Mouse (Mus musculus) limb, embryonic 14.5 days (tissue): ENCODE results near the gene Zfp872. TPM values are rescaled to one million over a fixed set of nuclear protein-coding genes. Genes with fewer than 3 reads are reported as not detected.

Source experiments
- ATAC-seq: fragments of 200-750 bp; cut with Nextera tagmentation; 2 replicates; pipeline ENCODE4 v1.8.0; 2017; ENCODE audit warnings: low read depth, moderate number of reproducible peaks, moderate TSS enrichment; ENCODE audit not compliant: low FRiP score
- DNase-seq: peaks from one replicate; pipeline ENCODE4 v3.0.0-alpha.2; 2015; ENCODE audit warnings: low spot score
- H3K27ac ChIP-seq: fragments of 300-500 bp; sonication (generic); replicated peaks from 2 replicates; pipeline ENCODE4 v1.5.1; 2014; ENCODE audit warnings: low read depth, mild to moderate bottlenecking, low read length, moderate library complexity, mixed read lengths
- H3K27me3 ChIP-seq: fragments of 300-500 bp; sonication (generic); 2 replicates; pipeline ENCODE4 v1.6.1; 2014; ENCODE audit warnings: low read length, mixed read lengths; ENCODE audit not compliant: control insufficient read depth, insufficient read depth
- H3K36me3 ChIP-seq: fragments of 300-500 bp; sonication (generic); 2 replicates; pipeline ENCODE4 v1.6.1; 2014; ENCODE audit warnings: mild to moderate bottlenecking, low read length, moderate library complexity, mixed read lengths; ENCODE audit not compliant: control insufficient read depth, insufficient read depth
- H3K4me1 ChIP-seq: fragments of 300-500 bp; sonication (generic); 2 replicates; pipeline ENCODE4 v1.6.1; 2014; ENCODE audit warnings: antibody characterized with exemption, low read length, mixed read lengths; ENCODE audit not compliant: control insufficient read depth, insufficient read depth
- H3K4me2 ChIP-seq: fragments of 300-500 bp; sonication (generic); replicated peaks from 2 replicates; pipeline ENCODE4 v1.6.1; 2014; ENCODE audit warnings: low read depth, mild to moderate bottlenecking, low read length, moderate library complexity; ENCODE audit not compliant: severe bottlenecking
- H3K4me3 ChIP-seq: fragments of 300-500 bp; sonication (generic); replicated peaks from 2 replicates; pipeline ENCODE4 v1.5.1; 2014; ENCODE audit warnings: low read length
- H3K9ac ChIP-seq: fragments of 300-500 bp; sonication (generic); 2 replicates; pipeline ENCODE4 v1.6.1; 2014; ENCODE audit warnings: mild to moderate bottlenecking, low read depth, low read length, moderate library complexity; ENCODE audit not compliant: severe bottlenecking
- H3K9me3 ChIP-seq: fragments of 300-500 bp; sonication (generic); 2 replicates; pipeline ENCODE4 v1.6.1; 2016; ENCODE audit warnings: low read length; ENCODE audit not compliant: control insufficient read depth
- POLR2A ChIP-seq: fragments of 200-500 bp; IDR thresholded peaks from 2 replicates; pipeline ENCODE4 v1.8.0; 2012; ENCODE audit warnings: inconsistent platforms, mild to moderate bottlenecking, moderate library complexity, borderline replicate concordance; ENCODE audit not compliant: insufficient read depth, insufficient read length; ENCODE audit errors: extremely low read depth
- WGBS: fragments of 180-500 bp; shearing (Covaris S2); extraction: QIAGEN DNeasy Blood & Tissue Kit; methylation state at CpG from one replicate; pipeline ENCODE4 v1.1.7; 2014; 5-methylcytosine and 5-hydroxymethylcytosine counted together
- polyA plus RNA-seq, 2 experiments: library from polyadenylated mRNA; depleted of rRNA in 1 of 2; stranded (reverse) in 1 of 2; unstranded in 1 of 2; fragments of >200 nt; fragmentation: Nextera tagmentation in 1 of 2; extraction: Ambion mirVana in 1 of 2; gene quantifications; 2 replicates each; pipeline versions ENCODE4 v1.2.1 to v1.2.3; 2012 to 2014

Zfp872 gene
- 0.12 and 0.14 TPM in 2 replicates for polyA plus RNA-seq (2012; rRNA removed)
- polyA plus RNA-seq (2014; fragmentation: Nextera tagmentation; extraction: Ambion mirVana): 0.33 and 0.51 TPM in 2 replicates

DNA sequence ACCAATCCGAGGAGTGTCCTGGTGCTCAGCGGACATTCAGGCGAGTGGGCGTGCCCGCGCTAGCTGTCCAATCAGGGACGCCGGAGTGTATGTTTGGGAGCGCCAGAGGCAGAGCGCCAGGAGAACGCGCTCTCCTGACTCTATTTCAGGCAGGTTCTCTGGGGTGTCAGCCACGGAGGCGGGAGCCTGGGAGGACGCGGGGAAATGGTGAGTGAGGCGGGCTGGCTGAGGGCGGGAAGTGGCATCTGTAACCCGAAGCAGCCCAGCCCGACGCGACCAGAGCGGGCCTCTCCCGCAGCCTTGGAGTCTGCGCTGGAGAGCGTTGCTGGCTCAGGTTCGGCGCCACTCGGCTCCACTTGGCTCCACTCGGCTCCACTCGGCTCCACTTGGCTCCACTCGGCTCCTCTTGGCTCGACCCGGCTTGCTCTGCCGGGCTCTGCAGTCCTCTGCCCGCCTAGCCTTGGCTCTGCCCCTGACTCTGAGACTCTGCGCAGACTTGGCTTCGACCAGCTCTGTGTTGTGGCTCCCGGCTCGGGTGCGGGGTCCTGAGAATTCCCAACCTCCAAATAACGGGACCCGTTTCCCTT lies at the start of gene Zfp872:
Gene Zfp872, plus strand, starts transcription at position 66 of the 587 bp plus-strand sequence.
- 16% methylated on average over 34 of the region's 43 CpGs for WGBS
- Histone ChIP-seq H3K4me3 (peak within 1 kb of the TSS; percentile 40), H3K27ac (no peak within 1 kb of the TSS), H3K9me3 (no peaks in the 10 kb centered on the region; the same call in 1 of the 2 replicates), H3K9ac (peak within 1 kb of the TSS; percentile 55), H3K36me3 (no peaks in the 10 kb centered on the region), H3K27me3 (no peaks in the 10 kb centered on the region), H3K4me2 (peak within 1 kb of the TSS; percentile 70), H3K4me1 (no peaks in the 10 kb centered on the region)
- peak; percentile 86 for ATAC-seq
- TF ChIP-seq POLR2A: no peak
- DNase-seq: peak; percentile 58

DNA sequence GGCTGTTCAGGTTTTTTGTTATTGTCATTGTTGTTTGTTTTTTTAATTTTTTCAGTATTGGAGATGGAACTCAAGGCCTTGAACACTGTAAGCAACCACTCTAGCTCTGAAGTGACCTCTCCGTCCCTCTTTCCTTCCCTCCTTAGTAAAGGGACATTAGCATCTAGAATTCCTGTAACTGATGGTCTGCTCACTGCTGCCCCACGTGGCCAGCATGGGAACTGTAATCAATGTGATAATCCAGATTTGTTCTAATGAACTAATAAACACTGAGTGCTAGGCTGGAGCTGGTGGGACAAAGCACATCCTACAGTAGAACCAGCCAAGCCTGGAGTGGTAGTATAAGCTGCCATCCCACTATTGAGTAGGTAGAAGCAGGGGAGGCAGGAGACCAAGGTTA lies 49.4 kb upstream of the Zfp872 start:
- DNase-seq (peak; percentile 12), ATAC-seq (no peak)
- WGBS: 31% methylated on average over 2 of the region's 2 CpGs
- H3K9me3 ChIP-seq: no peaks in the 10 kb centered on the region
- no peak for TF ChIP-seq POLR2A
- peaks cover 4% of the 10 kb centered on the region; the same call in 1 of the 2 replicates for H3K4me1 ChIP-seq
- H3K4me3 ChIP-seq: no peak overlapping the region
- H3K36me3 ChIP-seq: no peaks in the 10 kb centered on the region
- H3K4me2 ChIP-seq: no peak overlapping the region
- no peaks in the 10 kb centered on the region for H3K27me3 ChIP-seq
- H3K9ac ChIP-seq: no peak overlapping the region
- H3K27ac ChIP-seq: no peak overlapping the region

GRCm38 (mm10) chr9:22139746-22140145 lies 48.1 kb upstream of the Zfp872 start:
- Histone ChIP-seq H3K4me3 (no peak overlapping the region), H3K4me1 (peaks cover 4% of the 10 kb centered on the region; the same call in 1 of the 2 replicates), H3K27me3 (no peaks in the 10 kb centered on the region), H3K27ac (no peak overlapping the region), H3K9ac (no peak overlapping the region), H3K4me2 (no peak overlapping the region), H3K36me3 (no peaks in the 10 kb centered on the region), H3K9me3 (no peaks in the 10 kb centered on the region)
- 83% methylated on average over 5 of the region's 5 CpGs for WGBS
- TF ChIP-seq POLR2A: no peak
- ATAC-seq (no peak), DNase-seq (no peak)

DNA sequence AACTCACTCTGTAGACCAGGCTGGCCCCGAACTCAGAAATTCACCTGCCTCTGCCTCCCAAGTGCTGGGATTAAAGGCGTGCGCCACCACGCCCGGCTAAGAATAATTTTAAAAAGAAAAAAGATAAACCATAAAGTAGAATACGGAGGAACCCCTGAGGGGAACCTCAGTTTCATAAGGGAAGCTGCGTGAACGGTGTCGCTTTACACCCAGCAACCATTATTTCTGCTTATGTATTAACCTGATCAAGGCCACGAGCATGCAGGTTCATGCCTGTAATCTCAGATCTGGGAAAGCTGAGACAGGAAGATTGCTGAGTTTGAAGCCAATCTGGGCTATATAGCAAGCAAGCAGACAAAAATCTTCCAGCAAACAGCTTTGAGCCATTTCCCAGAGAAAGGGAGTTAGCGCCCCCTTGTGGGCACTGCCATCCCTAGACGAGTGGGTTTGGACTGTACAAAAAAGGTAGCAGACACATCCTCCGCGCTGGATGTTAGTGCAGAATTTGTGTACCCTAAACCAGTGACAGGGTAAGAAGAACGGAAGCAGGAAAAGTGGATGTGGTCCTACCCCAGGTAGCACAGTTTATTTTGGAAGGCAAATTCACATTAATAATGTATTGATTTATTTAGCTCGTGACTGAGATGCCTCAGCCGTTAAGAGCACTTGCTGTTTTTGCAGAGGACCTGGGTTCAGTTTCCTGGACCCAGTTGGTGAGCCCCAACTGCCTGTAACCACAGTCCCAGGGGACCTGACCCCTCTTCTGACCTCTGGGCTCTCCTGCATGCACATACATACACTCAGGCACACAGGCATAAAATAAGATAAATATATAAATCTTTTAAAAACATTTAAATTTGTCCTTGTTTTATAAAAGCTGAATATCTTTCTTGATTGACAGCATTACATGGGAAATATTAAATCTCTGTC lies 44.5 kb upstream of the Zfp872 start:
- H3K4me3 ChIP-seq: no peak overlapping the region
- no peaks in the 10 kb centered on the region for H3K27me3 ChIP-seq
- no peak overlapping the region for H3K4me2 ChIP-seq
- no peaks in the 10 kb centered on the region for H3K4me1 ChIP-seq
- no peak for ATAC-seq
- H3K36me3 ChIP-seq: no peaks in the 10 kb centered on the region
- peak; percentile 88 for DNase-seq
- no peak for TF ChIP-seq POLR2A
- WGBS: 54% methylated on average over 17 of the region's 17 CpGs
- no peaks in the 10 kb centered on the region for H3K9me3 ChIP-seq
- H3K27ac ChIP-seq: no peak overlapping the region
- H3K9ac ChIP-seq: no peak overlapping the region

DNA sequence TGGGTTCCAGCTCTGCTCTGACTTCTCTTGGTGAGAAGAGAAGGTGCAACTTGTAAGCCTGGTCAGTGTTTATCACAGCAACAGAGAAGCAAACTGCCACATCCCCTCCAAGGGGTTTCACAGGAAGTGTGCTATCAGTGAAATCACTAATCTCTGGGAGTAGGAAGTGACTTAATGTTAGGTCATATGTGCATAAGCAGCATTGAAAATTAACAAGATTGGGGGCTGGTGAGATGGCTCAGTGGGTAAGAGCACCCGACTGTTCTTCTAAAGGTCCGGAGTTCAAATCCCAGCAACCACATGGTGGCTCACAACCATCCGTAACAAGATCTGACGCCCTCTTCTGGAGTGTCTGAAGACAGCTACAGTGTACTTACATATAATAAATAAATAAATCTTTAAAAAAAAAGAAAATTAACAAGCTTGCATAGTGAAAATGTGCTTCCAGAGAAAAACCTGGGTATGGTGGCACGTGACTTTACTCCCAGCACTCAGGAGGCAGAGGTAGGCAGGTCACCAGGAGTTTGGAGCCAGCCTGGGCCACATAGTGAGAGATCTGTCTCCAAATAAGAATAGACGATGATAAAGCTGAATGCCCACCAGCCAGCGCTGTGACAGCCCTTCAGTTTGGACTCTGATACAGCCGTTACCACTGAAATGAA lies 43.5 kb upstream of the Zfp872 start:
- H3K27me3 ChIP-seq: no peaks in the 10 kb centered on the region
- WGBS: 89% methylated on average over 7 of the region's 8 CpGs
- H3K27ac ChIP-seq: no peak overlapping the region
- no peak overlapping the region for H3K9ac ChIP-seq
- no peaks in the 10 kb centered on the region for H3K4me1 ChIP-seq
- H3K4me2 ChIP-seq: no peak overlapping the region
- no peaks in the 10 kb centered on the region for H3K9me3 ChIP-seq
- no peak for DNase-seq
- no peak for ATAC-seq
- no peaks in the 10 kb centered on the region for H3K36me3 ChIP-seq
- no peak overlapping the region for H3K4me3 ChIP-seq
- TF ChIP-seq POLR2A: no peak
